Mouse (Mus musculus): ENCODE measurements at regions not wholly inside any gene's neighbourhood (a gene's known extent, or its start where the extent isn't known, plus 50 kb on each side); places are given as distances from the start of the nearest gene placed in this dataset.
A peak's percentile ranks its signal among the peaks of the same experiment; 100 is the strongest.

DNA sequence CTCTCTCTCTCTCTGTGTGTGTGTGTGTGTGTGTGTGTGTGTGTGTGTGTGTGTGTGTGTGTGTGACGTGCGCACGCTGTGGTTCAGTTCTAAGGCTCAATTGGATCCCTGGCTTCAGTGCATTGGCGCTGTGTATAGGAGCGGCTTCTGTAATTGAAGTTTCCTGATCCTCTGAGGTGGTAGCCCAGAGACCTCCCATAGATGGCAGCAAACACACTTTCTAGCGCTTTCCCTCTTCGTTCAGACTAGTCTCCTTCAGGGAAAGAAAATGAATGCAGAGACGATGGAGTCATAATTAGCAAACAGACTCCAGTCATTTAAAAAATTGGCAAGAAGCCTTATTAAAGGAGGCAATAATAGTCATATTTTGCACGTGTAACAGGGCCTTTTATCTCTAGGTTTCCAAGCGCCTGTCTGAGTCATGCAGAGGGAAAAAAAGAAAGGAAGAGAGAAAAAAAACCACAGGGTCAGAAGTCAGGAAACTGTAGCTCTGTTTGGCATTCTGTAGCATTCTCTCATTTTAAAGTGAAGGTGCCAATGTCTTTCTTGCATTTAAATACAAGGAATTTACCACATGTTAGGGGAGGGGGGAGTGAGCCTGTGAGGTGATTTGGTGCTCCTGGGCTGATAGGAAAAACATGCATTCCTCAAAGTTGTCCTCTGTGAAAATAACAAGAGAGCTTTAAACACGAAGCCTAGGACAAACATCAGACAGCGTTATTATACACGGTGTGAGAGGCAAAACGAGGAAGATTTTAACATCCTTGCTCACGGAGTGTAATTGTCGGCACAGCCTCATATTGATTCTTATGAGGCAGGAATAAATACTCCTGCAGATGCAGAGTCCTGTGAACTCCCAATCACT is 439.4 kb upstream of the Kif2a start:
- Histone ChIP-seq H3K4me1 (peaks cover 10% of the 10 kb centered on the region), H3K9me3 (no peaks in the 10 kb centered on the region), H3K27me3 (replicated peaks; ENCODE audit: low read depth, poor library complexity, severe bottlenecking) (no peaks in the 10 kb centered on the region), H3K36me3 (replicated peaks) (no peaks in the 10 kb centered on the region), H3K27ac (replicated peaks) (no peak overlapping the region), H3K4me3 (no peak overlapping the region)
- DNase-seq (ENCODE audit: low spot score): peak; percentile 65
- WGBS: 24% methylated on average over 16 of the region's 16 CpGs

DNA sequence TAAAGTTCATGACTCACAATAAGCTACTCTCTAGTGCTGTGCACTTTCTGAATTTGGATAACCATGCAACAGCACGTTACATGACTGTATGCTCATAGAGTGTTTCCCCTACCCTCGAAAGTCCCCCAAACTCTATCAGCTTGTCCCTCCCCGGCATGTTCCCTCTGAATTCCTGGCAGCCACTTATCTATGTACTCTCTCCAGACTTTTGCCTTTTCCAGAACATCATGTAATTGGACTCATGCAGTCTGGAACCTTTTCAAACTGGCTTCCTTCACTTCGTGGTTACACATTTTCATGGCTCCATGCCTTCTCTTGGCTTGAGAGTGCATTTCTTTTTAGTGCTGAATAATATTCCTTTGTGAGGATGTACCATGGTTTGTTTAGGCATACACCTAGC is 436.8 kb upstream of the Kif2a start:
- Histone ChIP-seq H3K27ac (replicated peaks) (no peak overlapping the region), H3K27me3 (replicated peaks; ENCODE audit: low read depth, poor library complexity, severe bottlenecking) (no peaks in the 10 kb centered on the region), H3K4me1 (peaks cover 10% of the 10 kb centered on the region), H3K9me3 (no peaks in the 10 kb centered on the region), H3K36me3 (replicated peaks) (no peaks in the 10 kb centered on the region), H3K4me3 (no peak overlapping the region)
- WGBS: 92% methylated on average over 4 of the region's 4 CpGs
- DNase-seq (ENCODE audit: low spot score): no peak

DNA sequence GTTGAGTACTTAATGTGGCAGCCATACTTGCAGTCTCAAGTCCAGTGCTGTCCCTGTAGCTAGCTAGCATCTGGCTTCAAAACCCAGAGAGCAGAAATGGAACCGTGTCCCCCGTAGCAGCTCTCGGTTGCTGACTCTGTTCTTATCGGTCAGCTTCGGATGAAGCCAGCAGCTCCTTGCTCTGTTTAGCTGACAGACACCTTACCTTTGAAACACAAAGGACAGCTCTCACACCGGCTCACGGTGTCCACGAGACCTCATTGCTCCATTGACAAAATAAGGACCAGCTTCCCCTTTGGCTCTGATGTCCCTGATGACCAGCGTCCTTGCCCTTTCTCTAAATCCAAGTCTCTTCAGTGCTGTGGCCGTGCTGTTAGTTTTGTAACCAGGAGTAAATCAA is 435.3 kb upstream of the Kif2a start:
- Histone ChIP-seq H3K9me3 (no peaks in the 10 kb centered on the region), H3K27ac (replicated peaks) (no peak overlapping the region), H3K36me3 (replicated peaks) (no peaks in the 10 kb centered on the region), H3K4me1 (peaks cover 10% of the 10 kb centered on the region), H3K4me3 (no peak overlapping the region), H3K27me3 (replicated peaks; ENCODE audit: low read depth, poor library complexity, severe bottlenecking) (no peaks in the 10 kb centered on the region)
- WGBS: 83% methylated on average over 10 of the region's 10 CpGs
- no peak for DNase-seq (ENCODE audit: low spot score)

DNA sequence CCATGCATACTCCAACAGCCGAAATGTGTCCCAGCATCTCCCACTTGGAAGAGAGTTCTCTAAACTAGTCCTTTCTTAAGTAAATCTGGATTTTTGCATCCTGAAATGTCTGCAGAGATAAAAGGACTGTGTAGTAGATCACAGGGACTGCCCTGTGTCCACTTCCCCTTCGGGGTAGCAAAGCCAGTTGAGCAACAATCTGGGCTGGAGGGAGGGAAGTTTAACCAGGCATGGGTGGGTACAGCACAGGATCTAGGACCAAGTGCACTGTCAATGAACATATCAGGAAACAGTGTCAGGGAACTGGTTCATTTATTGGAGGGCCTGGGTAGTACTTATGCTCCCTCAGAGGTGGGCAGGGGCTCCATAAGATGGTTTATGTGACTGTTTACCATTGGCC is 434.5 kb upstream of the Kif2a start:
- H3K36me3 ChIP-seq (replicated peaks): no peaks in the 10 kb centered on the region
- H3K4me1 ChIP-seq: peaks cover 6% of the 10 kb centered on the region
- H3K27ac ChIP-seq (replicated peaks): no peak overlapping the region
- H3K27me3 ChIP-seq (replicated peaks; ENCODE audit: low read depth, poor library complexity, severe bottlenecking): no peaks in the 10 kb centered on the region
- WGBS: 81% methylated on average over 2 of the region's 2 CpGs
- DNase-seq (ENCODE audit: low spot score): no peak
- H3K9me3 ChIP-seq: 0 out of 2 replicates have a peak, but pooled peaks cover 4% of the 10 kb centered on the region
- H3K4me3 ChIP-seq: no peak overlapping the region

DNA sequence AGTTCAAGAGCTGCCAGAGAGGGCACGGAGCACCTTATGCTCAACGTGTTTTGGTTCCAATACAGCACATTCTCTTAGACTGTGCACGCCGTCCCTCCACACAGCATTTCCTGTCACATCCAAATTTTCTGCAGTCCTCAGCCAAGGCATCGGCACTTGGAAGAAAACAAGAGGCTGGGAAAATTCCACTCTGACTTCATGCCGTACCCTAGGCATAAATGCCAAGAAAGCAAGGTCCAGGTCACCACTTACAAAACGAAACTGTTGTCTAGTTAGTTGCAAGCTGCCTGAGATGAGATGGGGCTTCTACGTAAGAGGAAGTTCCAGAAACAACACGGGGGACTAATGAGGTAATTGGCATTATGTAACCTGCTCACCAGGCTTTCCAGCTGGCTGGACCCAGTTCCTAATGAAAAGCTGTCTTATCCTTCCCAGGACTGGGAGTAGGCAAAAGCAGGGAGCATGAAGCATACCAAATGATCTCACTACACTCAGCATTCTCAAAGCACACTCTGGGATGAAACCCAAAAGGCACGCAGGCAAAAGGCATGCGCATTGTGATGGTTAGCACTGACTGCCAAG is 427.8 kb upstream of the Kif2a start:
- no peak for DNase-seq (ENCODE audit: low spot score)
- H3K9me3 ChIP-seq: 0 out of 2 replicates have a peak, but pooled peaks cover 4% of the 10 kb centered on the region
- H3K4me1 ChIP-seq: no peaks in the 10 kb centered on the region
- H3K27ac ChIP-seq (replicated peaks): no peak overlapping the region
- no peaks in the 10 kb centered on the region for H3K36me3 ChIP-seq (replicated peaks)
- H3K4me3 ChIP-seq: no peak overlapping the region
- no peaks in the 10 kb centered on the region for H3K27me3 ChIP-seq (replicated peaks; ENCODE audit: low read depth, poor library complexity, severe bottlenecking)
- 81% methylated on average over 11 of the region's 11 CpGs for WGBS

DNA sequence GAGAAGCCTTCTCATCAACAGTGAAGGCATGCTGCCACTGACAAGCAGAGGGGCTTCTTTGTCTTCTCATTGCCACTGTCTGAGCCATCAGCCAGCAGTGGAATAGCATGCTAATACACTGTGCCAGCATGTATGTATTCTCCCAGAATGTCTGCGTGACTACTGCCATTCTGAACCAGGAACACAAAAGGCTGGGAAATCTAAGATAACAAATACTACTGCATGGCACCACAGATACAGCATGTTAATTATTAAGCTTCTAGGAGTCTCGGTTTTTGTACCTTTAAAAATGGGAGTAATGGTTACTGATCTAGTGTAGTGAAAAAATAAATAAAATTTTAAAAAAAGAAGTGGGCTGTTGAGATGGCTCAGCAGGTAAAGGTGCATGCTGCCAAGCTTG is 425.9 kb upstream of the Kif2a start:
- 91% methylated on average over 2 of the region's 2 CpGs for WGBS
- no peak overlapping the region for H3K4me3 ChIP-seq
- H3K27me3 ChIP-seq (replicated peaks; ENCODE audit: low read depth, poor library complexity, severe bottlenecking): no peaks in the 10 kb centered on the region
- H3K4me1 ChIP-seq: no peaks in the 10 kb centered on the region
- H3K9me3 ChIP-seq: 0 out of 2 replicates have a peak, but pooled peaks cover 4% of the 10 kb centered on the region
- no peaks in the 10 kb centered on the region for H3K36me3 ChIP-seq (replicated peaks)
- DNase-seq (ENCODE audit: low spot score): no peak
- H3K27ac ChIP-seq (replicated peaks): no peak overlapping the region

DNA sequence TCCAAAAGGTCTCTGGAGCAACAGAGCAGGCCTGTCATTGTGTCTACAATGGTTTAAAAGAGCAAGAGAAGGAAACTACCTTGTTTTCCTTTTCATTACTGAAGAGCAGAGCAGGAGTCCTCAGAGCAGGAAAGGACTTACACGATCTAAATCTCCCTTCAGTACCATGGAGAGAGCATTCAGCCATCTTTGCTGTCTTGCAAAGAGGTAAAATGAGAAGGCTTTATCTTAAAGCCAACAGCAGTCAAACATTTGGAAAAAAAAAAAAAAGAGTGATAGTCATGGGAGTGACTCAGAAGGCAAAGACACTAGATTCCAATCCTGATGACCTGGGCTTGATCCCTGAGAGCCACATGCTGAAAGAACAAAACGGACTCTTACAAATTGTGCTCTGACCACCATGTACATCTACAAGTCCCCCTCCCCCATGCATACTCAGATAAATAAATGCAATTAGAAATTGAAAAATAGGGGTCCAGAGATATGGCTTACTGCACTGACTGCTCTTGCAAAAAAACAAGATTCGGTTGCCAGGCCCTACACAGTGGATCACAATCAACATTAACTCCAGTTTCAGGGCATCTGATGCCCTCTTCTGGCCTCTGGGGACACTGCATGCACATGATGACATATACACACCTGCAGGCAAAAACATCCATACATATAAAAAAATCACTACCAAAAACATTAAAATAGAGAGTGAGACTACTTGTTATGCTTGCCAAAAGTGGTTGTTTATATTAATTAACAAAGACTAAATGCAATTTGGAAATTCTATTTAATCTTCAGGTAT is 397.6 kb upstream of the Kif2a start:
- Histone ChIP-seq H3K4me1 (no peaks in the 10 kb centered on the region), H3K4me3 (no peak overlapping the region), H3K27ac (replicated peaks) (no peak overlapping the region), H3K9me3 (no peaks in the 10 kb centered on the region), H3K36me3 (replicated peaks) (no peaks in the 10 kb centered on the region), H3K27me3 (replicated peaks; ENCODE audit: low read depth, poor library complexity, severe bottlenecking) (no peaks in the 10 kb centered on the region)
- no peak for DNase-seq (ENCODE audit: low spot score)
- WGBS: 76% methylated on average over 3 of the region's 3 CpGs

DNA sequence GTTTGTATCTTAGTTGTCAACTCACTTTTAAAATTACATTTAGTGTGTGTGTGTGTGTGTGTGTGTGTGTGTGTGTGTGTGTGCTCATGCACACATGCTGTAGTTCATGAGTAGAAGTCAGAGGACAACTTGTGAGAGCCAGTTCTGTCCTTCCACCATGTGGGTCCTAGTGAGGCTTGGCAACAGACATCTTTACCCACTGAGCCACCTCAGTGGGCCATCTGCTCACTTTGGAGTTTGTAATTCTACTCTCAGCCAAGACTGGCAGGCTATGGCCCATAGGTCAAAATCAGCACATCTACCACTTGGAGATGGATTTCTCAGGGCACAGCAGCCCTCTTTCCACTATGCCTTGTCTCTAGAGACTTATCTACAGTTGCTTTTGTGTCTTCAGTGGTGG is 388.3 kb upstream of the Kif2a start:
- no peak for DNase-seq (ENCODE audit: low spot score)
- H3K9me3 ChIP-seq: no peaks in the 10 kb centered on the region
- no peaks in the 10 kb centered on the region for H3K4me1 ChIP-seq
- no peak overlapping the region for H3K4me3 ChIP-seq
- no peaks in the 10 kb centered on the region for H3K27me3 ChIP-seq (replicated peaks; ENCODE audit: low read depth, poor library complexity, severe bottlenecking)
- H3K36me3 ChIP-seq (replicated peaks): no peaks in the 10 kb centered on the region
- no peak overlapping the region for H3K27ac ChIP-seq (replicated peaks)

GRCm38 (mm10) chr13:107407674-107408026 is 385.7 kb upstream of the Kif2a start:
- Histone ChIP-seq H3K4me1 (no peaks in the 10 kb centered on the region), H3K9me3 (no peaks in the 10 kb centered on the region), H3K4me3 (no peak overlapping the region), H3K36me3 (replicated peaks) (no peaks in the 10 kb centered on the region), H3K27me3 (replicated peaks; ENCODE audit: low read depth, poor library complexity, severe bottlenecking) (no peaks in the 10 kb centered on the region), H3K27ac (replicated peaks) (no peak overlapping the region)
- no peak for DNase-seq (ENCODE audit: low spot score)
- WGBS: 80% methylated on average over 5 of the region's 5 CpGs

- WGBS: 81% methylated on average over 5 of the region's 5 CpGs
- Histone ChIP-seq H3K27me3 (replicated peaks; ENCODE audit: low read depth, poor library complexity, severe bottlenecking) (no peaks in the 10 kb centered on the region), H3K4me1 (no peaks in the 10 kb centered on the region), H3K36me3 (replicated peaks) (no peaks in the 10 kb centered on the region), H3K4me3 (no peak overlapping the region), H3K9me3 (no peaks in the 10 kb centered on the region), H3K27ac (replicated peaks) (no peak overlapping the region)
- DNase-seq (ENCODE audit: low spot score): no peak
Measured at GRCm38 (mm10) chr13:107406977-107407673, 385.2 kb upstream of the Kif2a start.

- Histone ChIP-seq H3K4me3 (no peak overlapping the region), H3K27me3 (replicated peaks; ENCODE audit: low read depth, poor library complexity, severe bottlenecking) (no peaks in the 10 kb centered on the region), H3K27ac (replicated peaks) (no peak overlapping the region), H3K36me3 (replicated peaks) (no peaks in the 10 kb centered on the region), H3K4me1 (no peaks in the 10 kb centered on the region), H3K9me3 (no peaks in the 10 kb centered on the region)
- WGBS: 55% methylated on average over 8 of the region's 8 CpGs
- no peak for DNase-seq (ENCODE audit: low spot score)
Measured at GRCm38 (mm10) chr13:107398621-107399363, 376.9 kb upstream of the Kif2a start.

GRCm38 (mm10) chr13:107396036-107396435 is 374.1 kb upstream of the Kif2a start:
- DNase-seq (ENCODE audit: low spot score): no peak
- no peaks in the 10 kb centered on the region for H3K36me3 ChIP-seq (replicated peaks)
- H3K4me1 ChIP-seq: no peaks in the 10 kb centered on the region
- WGBS: 86% methylated on average over 2 of the region's 2 CpGs
- H3K4me3 ChIP-seq: no peak overlapping the region
- no peaks in the 10 kb centered on the region for H3K27me3 ChIP-seq (replicated peaks; ENCODE audit: low read depth, poor library complexity, severe bottlenecking)
- H3K9me3 ChIP-seq: no peaks in the 10 kb centered on the region
- no peak overlapping the region for H3K27ac ChIP-seq (replicated peaks)
